Mouse (Mus musculus) midbrain, embryonic 15.5 days (tissue): ENCODE data around the gene Prrt2. TPM values are rescaled to one million over a fixed set of nuclear protein-coding genes. Genes with fewer than 3 reads are reported as not detected.

ENCODE experiments used
- ATAC-seq: fragments of 200-750 bp; cut with Nextera tagmentation; replicated peaks from 2 replicates; pipeline ENCODE4 v1.8.0; 2017; ENCODE audit warnings: moderate TSS enrichment
- H3K27ac ChIP-seq: fragments of 300-500 bp; sonication (generic); 2 replicates; pipeline ENCODE4 v1.5.1; 2015; ENCODE audit warnings: mild to moderate bottlenecking, inconsistent platforms
- H3K27me3 ChIP-seq: fragments of 300-500 bp; sonication (generic); replicated peaks from 2 replicates; pipeline ENCODE4 v1.6.1; 2015; ENCODE audit warnings: inconsistent platforms
- H3K36me3 ChIP-seq: fragments of 300-500 bp; sonication (generic); replicated peaks from 2 replicates; pipeline ENCODE4 v1.6.1; 2015; ENCODE audit warnings: inconsistent platforms
- H3K4me1 ChIP-seq: fragments of 300-500 bp; sonication (generic); 2 replicates; pipeline ENCODE4 v1.6.1; 2015; ENCODE audit warnings: inconsistent platforms
- H3K4me2 ChIP-seq: fragments of 300-500 bp; sonication (generic); 2 replicates; pipeline ENCODE4 v1.6.1; 2015; ENCODE audit warnings: inconsistent platforms, mild to moderate bottlenecking, moderate library complexity
- H3K4me3 ChIP-seq: fragments of 300-500 bp; sonication (generic); 2 replicates; pipeline ENCODE4 v1.5.1; 2015; ENCODE audit warnings: mild to moderate bottlenecking, inconsistent platforms
- H3K9ac ChIP-seq: fragments of 300-500 bp; sonication (generic); 2 replicates; pipeline ENCODE4 v1.6.1; 2015; ENCODE audit warnings: mild to moderate bottlenecking, inconsistent platforms
- H3K9me3 ChIP-seq: fragments of 300-500 bp; sonication (generic); 2 replicates; pipeline ENCODE4 v1.6.1; 2016; ENCODE audit warnings: inconsistent platforms
- WGBS: fragments of 180-500 bp; shearing (Covaris S2); methylation state at CpG from one replicate; pipeline ENCODE4 v1.1.7; 2015; ENCODE audit warnings: mixed read lengths; 5-methylcytosine and 5-hydroxymethylcytosine counted together
- microRNA-seq: library from miRNA; unstranded; fragments of <30 nt; microRNA quantifications from one replicate; pipeline ENCODE4, GENCODE M21; 2016
- polyA plus RNA-seq: library from polyadenylated mRNA; unstranded; fragments of >200 nt; fragmentation: Nextera tagmentation; extraction: Ambion mirVana; gene quantifications from 2 replicates; pipeline ENCODE4 v1.2.1, GENCODE M21; 2015

Prrt2 gene
- polyA plus RNA-seq, 1 experiment from 2014 or later = 42.3 TPM

DNA sequence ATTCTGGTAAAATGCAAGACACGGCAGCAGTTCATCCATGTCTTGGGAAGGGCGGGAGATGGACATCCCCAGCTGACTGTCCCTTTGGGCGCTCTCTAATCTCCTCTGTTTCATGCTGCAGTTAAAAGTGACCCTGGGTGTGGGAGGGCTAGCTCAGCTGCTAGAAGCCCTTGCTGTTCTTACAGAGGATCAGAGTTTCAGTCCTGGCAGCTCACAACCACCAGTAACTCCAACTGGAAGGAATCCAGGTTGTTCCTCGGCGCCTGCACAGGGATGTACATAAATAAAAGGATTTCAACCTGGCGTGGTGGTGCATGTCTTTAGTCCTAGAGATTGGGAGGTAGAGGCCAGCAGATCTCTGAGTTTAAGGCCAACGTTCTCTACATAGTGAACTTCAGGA, 37.9 kb downstream of the Prrt2 start:
- Histone ChIP-seq H3K9ac (no peak overlapping the region), H3K36me3 (peaks cover 24% of the 10 kb centered on the region; the same call in 1 of the 2 replicates), H3K27me3 (no peaks in the 10 kb centered on the region), H3K9me3 (no peaks in the 10 kb centered on the region), H3K4me1 (peaks cover 4% of the 10 kb centered on the region; the same call in 1 of the 2 replicates), H3K4me3 (no peak overlapping the region), H3K4me2 (no peak overlapping the region), H3K27ac (no peak overlapping the region)
- WGBS = 88% methylated on average over 7 of the region's 7 CpGs
- no peak for ATAC-seq

DNA sequence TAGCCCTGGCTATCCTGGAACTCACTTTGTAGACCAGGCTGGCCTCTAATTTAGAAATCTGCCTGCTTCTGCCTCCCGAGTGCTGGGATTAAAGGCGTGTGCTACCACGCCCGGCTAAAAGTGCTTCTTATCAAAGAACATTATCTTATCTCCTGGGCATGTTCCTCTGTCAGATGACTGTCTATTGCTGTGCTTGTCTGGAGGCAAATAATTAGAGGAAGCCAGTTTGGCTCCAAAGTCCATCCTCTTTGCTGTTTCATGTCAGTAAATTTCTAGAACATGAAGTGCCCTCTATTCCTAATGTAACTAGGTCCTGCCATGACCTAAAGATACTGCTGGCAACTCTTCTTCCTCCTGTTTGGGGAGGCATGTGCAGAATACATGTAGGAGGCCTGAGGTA, 39.0 kb downstream of the Prrt2 start:
- H3K4me1 ChIP-seq = peaks cover 15% of the 10 kb centered on the region
- no peak for ATAC-seq
- no peaks in the 10 kb centered on the region for H3K9me3 ChIP-seq
- peaks cover 26% of the 10 kb centered on the region; the same call in 1 of the 2 replicates for H3K36me3 ChIP-seq
- H3K27ac ChIP-seq = no peak overlapping the region
- H3K9ac ChIP-seq = no peak overlapping the region
- WGBS = 90% methylated on average over 4 of the region's 4 CpGs
- H3K27me3 ChIP-seq = no peaks in the 10 kb centered on the region
- H3K4me3 ChIP-seq = no peak overlapping the region
- H3K4me2 ChIP-seq = no peak overlapping the region

DNA sequence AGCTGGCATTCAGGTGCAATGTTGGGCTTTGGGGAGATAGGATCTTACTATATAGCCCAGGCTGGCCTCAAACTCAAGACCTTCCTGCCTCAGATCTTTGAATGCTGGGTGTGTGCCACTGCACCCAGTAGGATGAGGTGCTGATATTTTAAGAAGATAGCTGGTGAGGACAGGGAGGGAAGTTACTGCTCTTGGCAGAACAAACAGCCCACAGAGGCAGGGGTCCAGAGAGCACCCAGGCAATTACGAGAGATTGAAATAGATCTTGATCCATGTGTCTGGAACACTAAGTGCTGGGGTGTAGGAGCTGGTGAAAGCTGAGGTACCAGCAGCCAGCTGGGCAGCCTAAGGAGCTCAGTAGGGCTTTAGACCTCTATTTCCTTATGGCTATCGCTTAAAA, 39.4 kb downstream of the Prrt2 start:
- Histone ChIP-seq H3K27ac (no peak overlapping the region), H3K4me2 (no peak overlapping the region), H3K9me3 (no peaks in the 10 kb centered on the region), H3K4me3 (no peak overlapping the region), H3K27me3 (no peaks in the 10 kb centered on the region), H3K4me1 (peaks cover 17% of the 10 kb centered on the region), H3K36me3 (peaks cover 26% of the 10 kb centered on the region; the same call in 1 of the 2 replicates), H3K9ac (no peak overlapping the region)
- 84% methylated on average over 2 of the region's 2 CpGs for WGBS
- ATAC-seq = no peak

DNA sequence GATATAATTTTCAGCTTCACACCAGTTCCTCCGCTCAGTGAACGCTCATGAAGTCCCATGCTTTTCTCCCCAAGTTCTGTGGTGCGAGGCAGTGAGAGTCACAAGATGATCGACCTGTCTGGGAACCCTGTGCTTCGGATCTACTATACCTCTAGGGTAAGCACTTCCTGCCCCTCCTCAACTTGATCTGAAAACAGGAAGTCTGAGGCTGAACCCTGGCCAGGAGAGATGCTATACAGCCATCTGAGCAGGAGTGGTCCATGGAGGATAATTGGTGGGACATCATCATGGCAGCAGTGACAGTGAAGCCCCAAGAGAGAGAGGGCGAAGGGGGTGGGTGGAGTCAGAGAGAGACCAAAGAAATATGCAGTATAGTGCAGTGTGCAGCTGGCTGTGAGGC, 42.2 kb downstream of the Prrt2 start:
- Histone ChIP-seq H3K27ac (no peak overlapping the region), H3K4me2 (no peak overlapping the region), H3K4me3 (no peak overlapping the region), H3K36me3 (peaks cover 26% of the 10 kb centered on the region; the same call in 1 of the 2 replicates), H3K9ac (no peak overlapping the region), H3K27me3 (no peaks in the 10 kb centered on the region), H3K4me1 (peaks cover 17% of the 10 kb centered on the region), H3K9me3 (no peaks in the 10 kb centered on the region)
- 90% methylated on average over 6 of the region's 6 CpGs for WGBS
- ATAC-seq = no peak

DNA sequence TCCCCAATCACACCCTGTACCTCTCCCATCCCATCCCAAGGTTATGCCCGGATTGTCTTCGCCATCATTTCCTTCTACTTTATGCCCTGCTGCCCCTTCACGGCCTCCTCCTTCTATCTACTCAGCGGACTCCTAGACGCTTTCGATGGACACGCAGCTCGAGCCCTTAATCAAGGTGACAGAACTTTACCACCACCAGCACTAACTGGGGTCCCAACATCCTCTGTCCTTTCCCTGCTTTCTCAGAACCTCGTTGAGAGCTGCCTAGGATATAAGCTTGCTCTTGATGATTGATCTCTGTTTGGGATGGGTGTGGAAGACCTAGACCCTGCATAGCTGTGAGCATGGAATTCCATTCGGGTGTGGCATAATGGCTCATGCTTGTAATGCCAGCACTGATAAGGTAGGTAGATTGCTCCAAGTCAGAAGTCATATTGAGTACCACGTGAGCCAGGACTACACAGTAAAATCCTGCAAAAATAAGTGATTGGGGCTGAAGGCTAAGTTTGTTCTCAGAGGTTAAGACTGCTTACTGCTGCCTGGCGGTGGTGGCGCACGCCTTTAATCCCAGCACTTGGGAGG, 44.0 kb downstream of the Prrt2 start:
- H3K4me1 ChIP-seq = peaks cover 17% of the 10 kb centered on the region
- peak overlapping the region; percentile 90 for H3K4me3 ChIP-seq
- 27% methylated on average over 14 of the region's 14 CpGs for WGBS
- H3K4me2 ChIP-seq = peak overlapping the region; percentile 82
- no peak for ATAC-seq
- peak overlapping the region; percentile 98 for H3K27ac ChIP-seq
- peak overlapping the region; percentile 95 for H3K9ac ChIP-seq
- H3K27me3 ChIP-seq = no peaks in the 10 kb centered on the region
- no peaks in the 10 kb centered on the region for H3K9me3 ChIP-seq
- H3K36me3 ChIP-seq = peaks cover 26% of the 10 kb centered on the region; the same call in 1 of the 2 replicates

DNA sequence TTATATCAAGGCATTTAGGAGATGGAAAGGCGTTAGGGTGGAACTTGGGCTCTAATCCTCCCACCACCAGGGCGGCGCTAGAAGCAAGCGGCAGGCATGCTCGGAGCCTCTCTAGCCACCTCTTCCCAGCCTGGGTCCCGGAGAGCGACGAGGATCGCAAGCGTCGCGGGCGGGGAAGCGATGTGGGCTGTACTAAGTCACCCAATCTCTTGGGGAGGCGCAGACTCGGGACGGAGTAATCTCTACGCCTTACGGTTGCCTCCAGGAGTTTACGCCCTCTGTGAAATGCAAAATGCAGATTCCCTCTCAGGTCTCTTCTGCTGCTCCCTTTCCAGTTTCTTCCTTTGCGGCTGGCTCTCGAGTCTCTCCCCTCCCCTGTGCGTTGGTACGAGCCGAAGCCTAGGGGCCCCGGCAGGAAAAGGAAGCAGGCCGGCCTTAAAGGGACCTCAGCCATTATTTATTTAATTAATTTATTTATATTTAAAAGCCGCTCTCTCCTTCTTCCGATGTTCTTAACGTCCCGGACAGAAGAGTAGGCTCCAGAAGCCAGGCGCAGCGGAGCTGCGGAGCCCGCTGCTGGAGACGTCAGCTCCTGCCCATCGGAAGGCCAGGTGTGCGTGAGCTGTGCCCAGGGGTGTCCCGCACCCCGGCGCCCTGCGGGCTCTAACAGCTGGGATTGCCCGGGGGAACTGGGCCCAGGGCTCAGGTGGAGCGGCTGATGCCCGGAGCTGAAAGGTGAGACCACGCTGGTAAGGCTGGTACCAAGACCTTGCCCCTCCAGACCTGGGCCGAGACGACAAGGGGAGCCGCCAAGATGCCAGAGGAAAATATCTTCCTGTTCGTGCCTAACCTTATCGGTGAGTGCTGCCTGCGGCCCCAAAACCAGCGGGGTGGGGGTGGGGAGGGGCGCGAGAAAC, 44.8 kb downstream of the Prrt2 start, which contains the start of gene Cdiptos:
Cdiptos (minus strand) TSS at position 149 of the 917 bp plus-strand sequence.
- Histone ChIP-seq H3K4me2 (peak within 1 kb of the TSS; percentile 82), H3K4me1 (peaks cover 17% of the 10 kb centered on the region), H3K27ac (peak within 1 kb of the TSS; percentile 98), H3K36me3 (peaks cover 24% of the 10 kb centered on the region), H3K27me3 (no peaks in the 10 kb centered on the region), H3K4me3 (peak within 1 kb of the TSS; percentile 90), H3K9ac (peak within 1 kb of the TSS; percentile 95), H3K9me3 (no peaks in the 10 kb centered on the region)
- 0% methylated on average over 55 of the region's 55 CpGs for WGBS
- ATAC-seq = peak; percentile 95

DNA sequence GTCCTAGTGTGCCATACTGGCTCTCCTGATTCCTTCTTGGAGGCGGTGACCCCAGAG, 45.3 kb downstream of the Prrt2 start, which contains the start of gene Cdipt:
Cdipt (plus strand) TSS at position 22 of the 57 bp plus-strand sequence.
- no peak for ATAC-seq
- peaks cover 27% of the 10 kb centered on the region for H3K36me3 ChIP-seq
- WGBS = 0% methylated on average over 1 of the region's 1 CpGs

DNA sequence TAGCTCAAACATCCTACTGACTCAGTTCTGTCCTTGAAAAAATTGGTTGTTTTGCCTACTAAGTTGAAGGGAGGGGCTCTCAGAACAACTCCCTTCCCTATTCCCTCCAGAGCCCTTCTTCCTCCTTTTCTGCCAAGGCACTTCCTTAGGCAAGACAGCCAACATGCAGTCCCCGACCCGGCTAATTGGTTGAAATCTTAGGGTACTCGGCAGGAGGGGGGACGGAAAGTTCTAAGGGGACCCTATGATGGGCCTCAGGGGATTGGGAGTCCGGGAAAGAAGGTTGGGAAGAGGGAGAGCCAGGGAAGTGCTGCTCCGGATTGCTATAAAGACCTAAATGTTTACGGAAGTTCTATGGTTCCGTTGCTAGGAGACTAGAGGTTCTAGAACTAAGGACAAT, 45.5 kb downstream of the Prrt2 start:
- no peak overlapping the region for H3K9ac ChIP-seq
- H3K27ac ChIP-seq = peak overlapping the region; percentile 98; the same call in 1 of the 2 replicates
- ATAC-seq = peak; percentile 16; the same call in 1 of the 2 replicates
- H3K4me1 ChIP-seq = peaks cover 17% of the 10 kb centered on the region
- peak overlapping the region; percentile 82 for H3K4me2 ChIP-seq
- no peaks in the 10 kb centered on the region for H3K9me3 ChIP-seq
- no peaks in the 10 kb centered on the region for H3K27me3 ChIP-seq
- peak overlapping the region; percentile 90 for H3K4me3 ChIP-seq
- whole genome bisulfite sequencing = 14% methylated on average over 8 of the region's 8 CpGs
- H3K36me3 ChIP-seq = peaks cover 29% of the 10 kb centered on the region

More for the DNA sequence above, 45.3 kb downstream of the Prrt2 start, which contains the start of gene Cdipt:
- no peaks in the 10 kb centered on the region for H3K27me3 ChIP-seq
- H3K4me1 ChIP-seq = peaks cover 17% of the 10 kb centered on the region
- H3K9me3 ChIP-seq = no peaks in the 10 kb centered on the region
- H3K9ac ChIP-seq = peak within 1 kb of the TSS; percentile 95
- peak within 1 kb of the TSS; percentile 90 for H3K4me3 ChIP-seq
- peak within 1 kb of the TSS; percentile 82 for H3K4me2 ChIP-seq
- peak within 1 kb of the TSS; percentile 98 for H3K27ac ChIP-seq

Small RNA genes lying within 50 kb of the gene (microRNA-seq; reads per million reads assigned to microRNA genes)
- gene Gm44343 = not detected

Other genes starting within 250 kb of the Prrt2 start
- 201 and 224 TPM in 2 replicates for gene Ypel3, start 244.3 kb downstream of the Prrt2 start, polyA plus RNA-seq
- gene Tbx6, start 239.7 kb downstream of the Prrt2 start, polyA plus RNA-seq = 0.37 and 0.57 TPM in 2 replicates
- gene Ppp4c, start 228.7 kb downstream of the Prrt2 start, polyA plus RNA-seq = 191 and 192 TPM in 2 replicates
- 60.4 and 65.4 TPM in 2 replicates for gene Fam57b, start 223.5 kb downstream of the Prrt2 start, polyA plus RNA-seq
- not detected in 2 replicates for gene 4930451I11Rik, start 189.6 kb downstream of the Prrt2 start, polyA plus RNA-seq
- 19.8 and 23.8 TPM in 2 replicates for gene Doc2a, start 173.8 kb downstream of the Prrt2 start, polyA plus RNA-seq
- gene Hirip3, start 159.2 kb downstream of the Prrt2 start, polyA plus RNA-seq = 16.7 and 22.8 TPM in 2 replicates
- gene Ino80e, start 158.8 kb downstream of the Prrt2 start, polyA plus RNA-seq = 94.4 and 100 TPM in 2 replicates
- 66.8 and 70.9 TPM in 2 replicates for gene Taok2, start 136.5 kb downstream of the Prrt2 start, polyA plus RNA-seq
- gene Tmem219, start 98.3 kb downstream of the Prrt2 start, polyA plus RNA-seq = 33.2 and 36.1 TPM in 2 replicates
- 133 and 136 TPM in 2 replicates for gene Kctd13, start 92.3 kb downstream of the Prrt2 start, polyA plus RNA-seq
- 7.8 and 8.9 TPM in 2 replicates for gene Asphd1, start 71.6 kb downstream of the Prrt2 start, polyA plus RNA-seq
- gene Sez6l2, start 70.6 kb downstream of the Prrt2 start, polyA plus RNA-seq = 50.5 and 56.2 TPM in 2 replicates
- gene Cdipt, start 45.3 kb downstream of the Prrt2 start, polyA plus RNA-seq = 136 and 150 TPM in 2 replicates
- gene Cdiptos, start 45.1 kb downstream of the Prrt2 start, polyA plus RNA-seq = 1.1 and 1.5 TPM in 2 replicates
- 4.0 and 4.5 TPM in 2 replicates for gene Mvp, start 6.6 kb downstream of the Prrt2 start, polyA plus RNA-seq
- gene Pagr1b, start 4.7 kb downstream of the Prrt2 start, polyA plus RNA-seq = 1.0 TPM in 1 of 2 replicates, not detected in the other
- gene Pagr1a, start 3.9 kb downstream of the Prrt2 start, polyA plus RNA-seq = 46.9 and 73.4 TPM in 2 replicates
- gene Gm42742, start 114 bp downstream of the Prrt2 start, polyA plus RNA-seq = 44.9 and 52.6 TPM in 2 replicates
- gene Maz, start 5.8 kb upstream of the Prrt2 start, polyA plus RNA-seq = 78.0 and 89.8 TPM in 2 replicates
- gene Kif22, start 21.3 kb upstream of the Prrt2 start, polyA plus RNA-seq = 21.4 and 24.8 TPM in 2 replicates
- gene Zg16, start 66.1 kb upstream of the Prrt2 start, polyA plus RNA-seq = not detected in 2 replicates
- gene AI467606, start 70.1 kb upstream of the Prrt2 start, polyA plus RNA-seq = 1.9 and 2.3 TPM in 2 replicates
- 0.76 and 0.83 TPM in 2 replicates for gene Qprt, start 101.0 kb upstream of the Prrt2 start, polyA plus RNA-seq
- gene Spn, start 116.6 kb upstream of the Prrt2 start, polyA plus RNA-seq = 0.04 TPM in 1 of 2 replicates, not detected in the other
- 82.1 and 82.6 TPM in 2 replicates for gene Cd2bp2, start 174.8 kb upstream of the Prrt2 start, polyA plus RNA-seq
- 39.6 and 44.8 TPM in 2 replicates for gene Tbc1d10b, start 187.3 kb upstream of the Prrt2 start, polyA plus RNA-seq
- gene Mylpf, start 187.7 kb upstream of the Prrt2 start, polyA plus RNA-seq = 3.9 and 5.0 TPM in 2 replicates
- gene Zfp553, start 211.8 kb upstream of the Prrt2 start, polyA plus RNA-seq = 63.7 and 64.1 TPM in 2 replicates
- 17.0 and 18.2 TPM in 2 replicates for gene Sept1, start 211.9 kb upstream of the Prrt2 start, polyA plus RNA-seq
- gene Zfp771, start 223.1 kb upstream of the Prrt2 start, polyA plus RNA-seq = 72.0 and 73.1 TPM in 2 replicates
- 114 and 118 TPM in 2 replicates for gene Dctpp1, start 239.5 kb upstream of the Prrt2 start, polyA plus RNA-seq